Mouse (Mus musculus) left cerebral cortex, postnatal 14 days (tissue): ENCODE measurements around the gene Dhx35. TPM values are rescaled to one million over a fixed set of nuclear protein-coding genes. Genes with fewer than 3 reads are reported as not detected.

Experiments used
- DNase-seq, 2 experiments: peaks; one replicate each; pipeline ENCODE4 v3.0.0; 2021 to 2022; ENCODE audit warnings: low spot score in 2 of 2, mixed read lengths in 1 of 2
- intact Hi-C: fragments of 180-260 bp; cut with DNase I; formaldehyde crosslinking; loops from one replicate; pipeline ENCODE4 v1.15.1; 2025
- total RNA-seq, 2 experiments: library from RNA; stranded (reverse); gene quantifications; 2 replicates each; pipeline ENCODE4 v1.2.3; 2021

The Dhx35 gene
- total RNA-seq, 2 experiments from 2014 or later = 14.1 to 17.4 TPM

DNA sequence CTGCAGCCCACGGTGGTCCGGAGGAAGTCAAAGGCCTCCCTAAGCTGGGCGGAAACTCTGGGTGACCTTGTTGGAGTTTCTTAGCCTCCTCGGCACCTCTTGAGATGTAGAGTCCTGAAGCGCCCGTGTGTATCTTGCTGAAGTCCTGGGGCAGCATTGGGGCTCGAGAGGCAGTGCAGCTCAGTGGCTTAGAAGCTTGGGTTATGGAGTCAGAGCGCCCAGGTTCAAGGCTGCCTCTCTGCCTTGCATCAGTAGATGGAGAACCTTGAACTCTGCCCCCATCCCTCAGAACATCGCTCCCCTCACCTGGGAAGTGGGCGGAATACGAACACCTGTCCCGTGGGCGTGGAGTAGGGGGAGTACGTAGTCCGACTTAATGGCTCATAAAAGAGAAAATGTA, 436 bp downstream of the Dhx35 start:
- DNase-seq = no peak
- intact Hi-C loops = no loop called here

DNA sequence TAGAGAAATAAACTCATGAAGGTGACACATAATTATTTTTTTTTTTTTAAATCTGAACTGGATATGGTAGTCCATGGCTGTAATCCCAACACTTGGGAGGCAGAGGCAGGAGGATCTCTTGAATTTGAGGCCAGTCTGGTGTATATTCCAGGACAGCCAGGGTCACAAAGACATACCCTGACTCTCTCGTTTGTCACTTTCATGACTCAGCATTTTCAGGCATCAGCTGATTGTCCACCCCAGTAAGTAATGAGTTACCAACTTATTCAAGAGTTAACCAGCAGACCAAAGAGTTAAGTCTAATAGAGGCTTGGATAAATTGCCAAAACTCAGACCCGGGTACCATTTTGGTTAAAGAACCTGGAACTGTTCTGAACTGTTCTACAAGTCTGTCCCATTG, 1.3 kb downstream of the Dhx35 start:
- intact Hi-C loops = no loop called here

DNA sequence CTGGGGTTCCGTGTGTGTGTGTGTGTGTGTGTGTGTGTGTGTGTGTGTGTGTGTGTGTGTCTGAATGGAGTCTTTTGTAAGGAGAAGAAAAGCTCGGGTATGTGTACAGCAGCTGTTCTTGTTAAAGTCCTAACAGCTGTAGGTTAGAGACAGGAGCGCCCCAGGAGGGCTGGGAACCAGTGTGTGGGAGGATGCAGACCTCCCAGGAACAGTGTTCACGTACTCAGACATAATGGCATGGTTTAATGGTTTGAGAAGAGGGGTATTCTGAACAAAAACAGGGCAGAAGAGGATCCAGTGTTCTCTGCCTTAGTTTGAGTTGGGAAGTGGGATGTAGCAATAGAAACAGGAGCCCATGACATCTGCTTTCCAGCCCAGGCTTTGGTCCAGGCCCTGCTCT, 4.7 kb downstream of the Dhx35 start:
- DNase-seq = peak; percentile 29 to 39

More for the DNA sequence above, 1.3 kb downstream of the Dhx35 start:
- DNase-seq = no peak

GRCm38 (mm10) chr2:158800788-158801187, 6.2 kb downstream of the Dhx35 start:
- intact Hi-C loops = no loop called here
- DNase-seq = no peak

More for the DNA sequence above, 4.7 kb downstream of the Dhx35 start:
- intact Hi-C loops = no loop called here

GRCm38 (mm10) chr2:158803575-158803974, 9.0 kb downstream of the Dhx35 start:
- intact Hi-C loops = no loop called here
- DNase-seq = no peak

GRCm38 (mm10) chr2:158815686-158816085, 21.1 kb downstream of the Dhx35 start:
- no peak for DNase-seq
- intact Hi-C loops = no loop called here

DNA sequence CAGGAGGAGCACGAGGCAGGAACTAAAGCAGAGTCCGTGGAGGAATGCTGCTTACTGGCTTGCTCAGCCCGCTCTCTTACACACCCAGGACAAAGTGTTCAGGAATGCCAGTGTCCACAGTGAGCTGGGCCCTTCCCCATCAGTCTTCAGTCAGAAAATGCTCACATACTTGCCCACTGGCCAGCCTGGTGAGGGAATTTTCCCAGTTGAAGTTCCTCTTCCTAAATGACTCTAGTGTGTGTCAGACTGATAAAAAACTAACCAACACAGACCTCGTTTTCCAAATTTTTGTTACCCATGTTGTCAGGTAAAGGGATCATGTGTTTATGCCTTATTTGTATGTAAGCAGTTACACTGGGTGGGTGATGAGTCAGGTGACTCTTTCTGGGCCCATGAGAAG, 21.6 kb downstream of the Dhx35 start:
- DNase-seq = no peak
- intact Hi-C loops = no loop called here

DNA sequence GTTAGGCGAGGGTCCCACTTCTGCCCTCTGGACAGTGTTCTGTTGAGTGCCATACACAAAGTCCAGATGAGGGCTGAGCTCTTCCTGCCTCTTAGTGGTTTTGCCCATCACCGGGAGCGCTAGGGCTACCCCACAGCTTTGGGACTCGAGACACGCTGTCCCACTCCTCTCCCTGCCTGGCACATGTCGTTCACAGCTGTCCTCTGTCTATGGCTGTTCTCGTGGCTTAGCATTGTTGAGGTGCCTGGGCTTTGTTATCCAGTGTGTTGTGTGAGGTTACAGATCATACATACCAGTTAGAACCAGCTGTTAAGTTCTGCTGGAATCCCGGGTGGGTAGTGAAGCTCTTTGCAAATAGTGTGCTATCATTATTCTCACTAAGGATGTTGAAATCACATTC, 23.1 kb downstream of the Dhx35 start:
- intact Hi-C loops = no loop called here
- no peak for DNase-seq

GRCm38 (mm10) chr2:158828124-158828523, 33.5 kb downstream of the Dhx35 start:
- no peak for DNase-seq
- intact Hi-C loops = no loop called here

- intact Hi-C loops = no loop called here
- no peak for DNase-seq
Measured at GRCm38 (mm10) chr2:158829746-158830145, 35.1 kb downstream of the Dhx35 start.

DNA sequence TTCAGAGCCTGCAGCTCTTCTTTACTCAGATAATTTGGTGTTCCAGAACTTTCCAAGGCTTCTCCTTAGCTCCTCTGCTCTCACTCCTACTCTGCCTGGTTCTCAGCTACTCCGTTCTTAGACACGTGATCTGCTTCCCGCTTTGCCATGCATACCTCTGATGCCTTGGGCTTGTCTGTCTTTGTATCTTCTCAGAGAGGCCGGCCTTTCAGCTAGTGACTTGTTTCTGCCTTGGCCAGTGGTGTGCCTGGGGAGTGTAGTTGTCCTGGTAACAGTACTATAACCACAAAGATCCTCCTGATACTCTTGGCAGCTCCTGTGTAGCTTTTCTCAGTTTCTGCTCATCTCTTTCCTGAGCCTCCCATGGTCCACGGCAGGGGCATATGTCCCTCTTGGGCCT, 38.6 kb downstream of the Dhx35 start:
- DNase-seq = peak in 1 of 2 experiments; percentile 65
- intact Hi-C loops = no loop called here

DNA sequence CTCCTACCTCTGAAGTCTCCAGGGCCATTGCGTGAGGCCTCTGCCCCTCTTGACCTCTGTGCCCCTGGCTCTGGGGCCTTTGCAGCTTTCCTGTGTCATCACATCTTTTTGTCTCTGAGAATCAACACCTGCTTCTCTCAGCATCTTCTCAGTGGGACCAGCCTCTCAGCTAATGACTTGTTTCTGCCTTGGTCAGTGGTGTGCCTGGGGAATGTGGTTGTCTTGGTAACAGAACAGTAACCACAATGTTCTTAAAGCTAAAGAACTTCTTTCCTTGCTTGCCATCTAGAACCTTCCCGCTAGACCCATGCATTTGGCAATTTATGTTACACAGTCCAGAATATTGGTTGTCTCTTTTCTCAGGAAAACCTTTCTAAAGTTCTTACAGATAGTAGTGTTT, 39.0 kb downstream of the Dhx35 start:
- no peak for DNase-seq
- intact Hi-C loops = no loop called here

DNA sequence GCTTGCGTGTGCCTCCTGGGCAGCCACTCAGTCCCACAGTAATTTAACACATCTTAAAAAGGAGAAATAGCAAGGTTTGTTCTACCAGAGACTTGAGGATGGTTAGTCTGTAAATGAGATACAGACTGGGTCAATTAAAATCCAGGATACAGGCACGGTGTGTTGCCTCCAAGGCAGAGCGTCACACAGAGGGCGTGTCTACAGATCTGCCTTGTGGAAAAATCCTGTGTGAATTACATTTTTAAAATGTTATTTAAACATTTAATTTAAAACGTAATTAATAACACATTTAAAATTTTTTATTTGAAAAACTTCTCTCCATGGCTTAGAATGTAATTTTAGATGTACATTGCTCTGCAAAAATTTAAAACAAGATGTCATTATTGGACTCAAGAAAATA, 48.7 kb downstream of the Dhx35 start:
- no peak for DNase-seq
- intact Hi-C loops = no loop called here

DNA sequence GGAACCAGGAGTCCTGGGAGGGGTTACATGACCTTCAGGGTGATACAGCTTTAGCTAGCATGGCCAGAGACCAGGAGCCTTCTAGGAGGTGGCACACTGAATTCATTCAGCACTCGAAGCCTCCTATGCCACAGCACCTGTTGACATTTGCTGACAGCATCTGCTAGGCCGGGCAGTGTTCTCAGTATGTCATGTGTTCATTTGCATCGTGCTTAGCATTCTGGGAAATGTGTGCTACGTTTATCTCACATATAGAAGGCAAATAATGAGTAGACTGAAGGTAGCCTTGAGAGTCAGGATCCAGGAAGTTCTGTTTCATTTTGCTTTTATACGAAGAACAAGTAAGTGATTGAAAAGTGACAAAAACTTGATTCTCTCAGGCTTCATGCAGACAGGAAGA, 50.4 kb downstream of the Dhx35 start:
- intact Hi-C loops = no loop called here
- DNase-seq = no peak

- intact Hi-C loops = no loop called here
- DNase-seq = no peak
Measured at GRCm38 (mm10) chr2:158846208-158846607, 51.6 kb downstream of the Dhx35 start.

- DNase-seq = no peak
- intact Hi-C loops = no loop called here
Measured at GRCm38 (mm10) chr2:158847991-158848390, 53.4 kb downstream of the Dhx35 start.

DNA sequence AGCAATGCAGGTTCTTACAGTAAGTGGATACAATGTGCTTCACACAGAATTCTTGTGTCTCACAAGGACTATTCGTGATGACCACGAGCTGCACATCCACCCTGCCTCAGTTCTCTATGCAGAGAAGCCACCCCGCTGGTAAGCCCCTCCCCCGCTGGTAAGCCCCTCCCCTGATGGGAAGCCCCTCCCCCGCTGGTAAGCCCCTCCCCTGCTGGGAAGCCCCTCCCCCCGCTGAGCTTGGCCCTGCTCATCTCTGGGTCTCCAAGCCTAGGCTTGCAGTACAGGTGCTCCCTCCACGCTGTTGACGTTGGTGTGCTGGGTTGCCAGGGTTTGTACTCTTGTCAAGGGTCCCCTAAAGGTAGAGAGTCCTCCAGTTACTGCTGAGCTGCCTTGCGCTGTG, 54.8 kb downstream of the Dhx35 start:
- no peak for DNase-seq
- intact Hi-C loops = no loop called here

DNA sequence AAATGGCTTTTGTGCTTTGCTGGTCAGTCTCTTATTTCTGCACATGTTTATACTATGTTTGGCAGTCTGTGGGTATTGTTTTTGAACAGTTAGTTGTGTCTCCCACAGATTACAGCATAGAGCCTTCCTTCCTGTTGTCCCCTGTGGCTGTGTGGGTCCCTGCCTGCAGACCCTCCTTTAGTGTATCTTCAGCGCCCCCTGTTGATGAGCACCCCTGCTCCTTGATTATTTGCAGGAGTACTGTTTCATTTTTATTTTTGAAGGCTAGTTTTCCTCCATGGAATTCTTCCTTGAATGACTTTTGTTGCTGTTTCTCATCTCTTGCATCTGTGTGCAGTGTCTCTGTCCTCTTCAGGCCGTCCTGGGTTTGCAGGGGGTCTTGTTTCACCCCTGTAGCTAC, 58.0 kb downstream of the Dhx35 start:
- intact Hi-C loops = no loop called here
- DNase-seq = peak in 1 of 2 experiments; percentile 54

GRCm38 (mm10) chr2:158856896-158857499, 62.4 kb downstream of the Dhx35 start:
- DNase-seq = no peak
- intact Hi-C loops = no loop called here

DNA sequence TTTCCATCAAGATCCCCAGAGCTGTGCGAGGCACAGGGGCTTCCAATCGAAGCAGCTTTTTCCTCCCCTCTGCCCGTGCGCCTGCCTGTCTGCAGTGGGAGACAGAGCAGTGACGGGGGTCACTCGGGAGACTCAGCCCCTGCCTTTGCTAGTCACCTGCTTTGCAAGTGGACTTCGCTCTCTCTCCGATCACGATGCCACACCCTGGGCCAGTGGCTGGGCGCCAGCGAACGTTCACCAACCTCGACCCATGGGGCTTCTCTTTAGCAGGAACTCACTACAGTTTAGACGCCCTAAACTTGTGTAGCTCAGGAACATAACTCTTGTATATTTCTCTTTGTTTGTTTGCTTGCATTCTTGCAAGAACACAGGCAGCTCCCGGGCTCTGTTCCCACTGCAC, 63.0 kb downstream of the Dhx35 start:
- DNase-seq = no peak
- intact Hi-C loops = no loop called here

- intact Hi-C loops = loop anchor here (5.0 kb wide), 3 partner anchors 94 to 314 kb away; partner anchors contain the start of gene Fam83d
- DNase-seq = no peak
Measured at GRCm38 (mm10) chr2:158861115-158861514, 66.5 kb downstream of the Dhx35 start.
